Comparison of ENCODE assay signal across 8 mouse cellular contexts in the genomic region with DNA sequence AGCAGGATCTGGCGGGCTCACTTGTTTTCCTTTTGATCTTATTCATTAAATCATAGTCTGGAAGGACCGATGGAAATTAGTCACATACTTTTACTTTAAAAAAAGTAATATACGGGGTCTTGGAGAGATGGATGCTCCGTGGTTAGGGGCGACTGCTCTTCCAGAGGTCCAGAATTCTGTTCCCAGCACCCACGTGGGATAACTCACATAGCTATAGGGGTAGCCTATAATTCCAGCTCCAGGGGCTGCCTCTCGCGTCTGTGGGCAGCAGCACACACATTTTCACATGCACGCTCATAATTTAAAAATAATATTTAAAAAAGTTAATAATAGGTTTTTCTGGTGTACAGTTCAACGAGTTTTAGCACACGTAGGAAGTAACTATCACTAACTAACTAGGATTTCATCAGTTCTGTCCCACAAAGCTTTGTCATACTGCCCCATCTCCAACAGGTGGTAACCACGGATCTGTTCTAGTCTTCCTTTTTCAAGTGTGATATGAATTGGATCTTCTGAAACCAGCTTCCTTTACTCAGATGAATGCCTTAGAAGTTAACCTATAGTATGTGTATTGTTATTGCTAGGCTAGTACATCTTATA. TPM values are rescaled to one million over a fixed set of nuclear protein-coding genes. Genes with fewer than 3 reads are reported as not detected.
A peak's percentile ranks its signal among the peaks of the same experiment; 100 is the strongest.
DNase-seq lines count a peak whose midpoint lies in the region; ATAC-seq and TF ChIP-seq lines count a peak whose summit lies in the region.

No protein-coding gene starts in this region.

- H3K27me3 ChIP-seq in megakaryocyte, embryonic 14.5 days (replicated peaks): no peaks in the 10 kb centered on the region
- no peaks in the 10 kb centered on the region for H3K27me3 ChIP-seq in embryonic facial prominence, embryonic 11.5 days (ENCODE audit: control insufficient read depth, insufficient read depth, low read length)
- H3K27me3 ChIP-seq in limb, embryonic 12.5 days: no peaks in the 10 kb centered on the region
- no peaks in the 10 kb centered on the region for H3K27me3 ChIP-seq in small intestine, adult 2 months (ENCODE audit: control insufficient read depth, insufficient read depth, low read length)

- 20% methylated on average over 12 of the region's 12 CpGs for WGBS in embryonic facial prominence, embryonic 11.5 days
- 18% methylated on average over 12 of the region's 12 CpGs for WGBS in limb, embryonic 12.5 days
- WGBS in small intestine, adult 2 months: 3% methylated on average over 12 of the region's 12 CpGs

- TF ChIP-seq POLR2A in small intestine, adult 2 months (IDR thresholded peaks at IDR 0.05; ENCODE audit: low read depth, low read length): no peak

- peaks cover 25% of the 10 kb centered on the region; the same call in 1 of the 2 replicates for H3K4me1 ChIP-seq in megakaryocyte, embryonic 14.5 days
- no peaks in the 10 kb centered on the region for H3K4me1 ChIP-seq in embryonic facial prominence, embryonic 11.5 days (ENCODE audit: control insufficient read depth, insufficient read depth, low read length)
- peaks cover 14% of the 10 kb centered on the region for H3K4me1 ChIP-seq in limb, embryonic 12.5 days (replicated peaks)
- 0 out of 2 replicates have a peak, but pooled peaks cover 1% of the 10 kb centered on the region for H3K4me1 ChIP-seq in small intestine, adult 2 months (ENCODE audit: control insufficient read depth, insufficient read depth, insufficient read length, low read length)

- H3K36me3 ChIP-seq in megakaryocyte, embryonic 14.5 days (replicated peaks; ENCODE audit: low read length): peaks cover 8% of the 10 kb centered on the region
- no peaks in the 10 kb centered on the region for H3K36me3 ChIP-seq in embryonic facial prominence, embryonic 11.5 days (replicated peaks; ENCODE audit: control insufficient read depth, insufficient read depth, low read depth, low read length)
- peaks cover 15% of the 10 kb centered on the region for H3K36me3 ChIP-seq in limb, embryonic 12.5 days
- peaks cover 5% of the 10 kb centered on the region; the same call in 1 of the 2 replicates for H3K36me3 ChIP-seq in small intestine, adult 2 months (ENCODE audit: control insufficient read depth, insufficient read depth, low read length)

- TF ChIP-seq CTCF in small intestine, adult 2 months (IDR thresholded peaks at IDR 0.05; ENCODE audit: extremely low read depth, insufficient read length, insufficient replicate concordance, low read depth, low read length): no peak

- H3K27ac ChIP-seq in embryonic facial prominence, embryonic 11.5 days (replicated peaks; ENCODE audit: low read depth, low read length): no peak overlapping the region
- H3K27ac ChIP-seq in limb, embryonic 12.5 days: 0 out of 2 replicates have a peak overlapping the region, but pooled peaks have one; percentile 3
- H3K27ac ChIP-seq in small intestine, adult 2 months (ENCODE audit: insufficient read depth, low read depth, low read length): no peak overlapping the region

- H3K4me3 ChIP-seq in megakaryocyte, embryonic 14.5 days (replicated peaks): peak overlapping the region; percentile 96
- peak overlapping the region; percentile 84 for H3K4me3 ChIP-seq in embryonic facial prominence, embryonic 11.5 days (ENCODE audit: low read depth, low read length)
- peak overlapping the region; percentile 89 for H3K4me3 ChIP-seq in limb, embryonic 12.5 days (replicated peaks)
- H3K4me3 ChIP-seq in small intestine, adult 2 months (ENCODE audit: low read depth, low read length): peak overlapping the region; percentile 61

- no peaks in the 10 kb centered on the region for H3K9me3 ChIP-seq in megakaryocyte, embryonic 14.5 days
- no peaks in the 10 kb centered on the region for H3K9me3 ChIP-seq in embryonic facial prominence, embryonic 11.5 days (replicated peaks; ENCODE audit: control insufficient read depth, low read length)
- H3K9me3 ChIP-seq in limb, embryonic 12.5 days: no peaks in the 10 kb centered on the region

- ATAC-seq in megakaryocyte, adult 5-6 weeks (ENCODE audit: poor library complexity, severe bottlenecking): no peak
- ATAC-seq in embryonic facial prominence, embryonic 11.5 days (replicated peaks; ENCODE audit: insufficient number of reproducible peaks, low FRiP score, low TSS enrichment, low read depth): no peak
- ATAC-seq in limb, embryonic 12.5 days (ENCODE audit: insufficient number of reproducible peaks, insufficient read depth, low FRiP score, low TSS enrichment, low read depth): no peak

- DNase-seq in embryonic facial prominence, embryonic 11.5 days (ENCODE audit: low spot score): peak; percentile 47
- no peak for DNase-seq in frontal cortex, postnatal 36 days (ENCODE audit: low spot score in 2 of 2)
- no peak for DNase-seq in spleen, postnatal 14 days (ENCODE audit: low spot score in 2 of 2)
- no peak for DNase-seq in cerebellum, adult 9-11 months

- peak overlapping the region; percentile 73 for H3K4me2 ChIP-seq in embryonic facial prominence, embryonic 11.5 days (ENCODE audit: low read depth, low read length)
- H3K4me2 ChIP-seq in limb, embryonic 12.5 days: peak overlapping the region; percentile 64

- no peak overlapping the region; the same call in 1 of the 2 replicates for H3K9ac ChIP-seq in embryonic facial prominence, embryonic 11.5 days (replicated peaks; ENCODE audit: low read length)
- 0 out of 2 replicates have a peak overlapping the region, but pooled peaks have one; percentile 18 for H3K9ac ChIP-seq in limb, embryonic 12.5 days (replicated peaks)

RNA-seq across cellular contexts. Expression of a gene that starts 1.2 kb away (rescaled TPM):
- 4.5 and 8.4 TPM in 2 replicates for polyA plus RNA-seq in megakaryocyte, embryonic 14.5 days (2012; ENCODE audit: insufficient read depth, low replicate concordance)
- 29.5 and 33.6 TPM in 2 replicates for total RNA-seq in megakaryocyte, adult 5-6 weeks (2015)
- 67.6 and 73.0 TPM in 2 replicates for total RNA-seq in megakaryocyte, adult 5-6 weeks (2017)
- 21.2 and 22.7 TPM in 2 replicates for polyA plus RNA-seq in embryonic facial prominence, embryonic 11.5 days (2014; fragmentation: Nextera tagmentation; extraction: Ambion mirVana)
- polyA plus RNA-seq in limb, embryonic 12.5 days (2016; fragmentation: Nextera tagmentation; extraction: Ambion mirVana): 37.0 and 38.2 TPM in 2 replicates
- 4.3 and 9.7 TPM in 2 replicates for polyA plus RNA-seq in small intestine, adult 2 months (2012; rRNA removed)
